ENCODE assay signal across 23 mouse cellular contexts in genomic region chr11:120565114-120565513, GRCm38 (mm10). TPM values are rescaled to one million over a fixed set of nuclear protein-coding genes. Genes with fewer than 3 reads are reported as not detected.
DNase-seq lines count a peak whose midpoint lies in the region; ATAC-seq and TF ChIP-seq lines count a peak whose summit lies in the region.
"Had no signal": no experiment of that assay in that cellular context is flagged by ENCODE, and none has a peak within 500 bp of the region (broad histone marks: within the 10 kb centered on the region; RNA-seq: fewer than 3 reads in every experiment).

No protein-coding gene starts in this region.

- no peak overlapping the region for H3K4me3 ChIP-seq in forebrain, embryonic 13.5 days
- no peak overlapping the region for H3K4me3 ChIP-seq in forebrain, embryonic 14.5 days (ENCODE audit: low read depth, low read length)
- H3K4me3 ChIP-seq in liver, postnatal 0 days (ENCODE audit: low read depth, low read length), result no peak overlapping the region
- H3K4me3 ChIP-seq in liver, embryonic 12.5 days, result no peak overlapping the region
- no peak overlapping the region for H3K4me3 ChIP-seq in ES-E14 (ENCODE audit: insufficient read depth in 1 of 2, low read depth in 1 of 2, low read length in 2 of 2, poor library complexity in 1 of 2, severe bottlenecking in 1 of 2)
- H3K4me3 ChIP-seq in embryonic fibroblast, embryonic 13.5 days (ENCODE audit: insufficient read depth, low read length), result no peak overlapping the region
- no peak overlapping the region for H3K4me3 ChIP-seq in hindbrain, embryonic 10.5 days
- H3K4me3 ChIP-seq: embryonic facial prominence, embryonic 13.5 days; forebrain, embryonic 15.5 days; heart, embryonic 10.5 days; hindbrain, embryonic 13.5 days had no signal

- TF ChIP-seq EP300 in liver, postnatal 0 days (IDR thresholded peaks at IDR 0.05; ENCODE audit: low read depth), result no peak

- WGBS in forebrain, embryonic 13.5 days, result 89% methylated on average over 9 of the region's 9 CpGs
- WGBS in forebrain, embryonic 14.5 days, result 85% methylated on average over 9 of the region's 9 CpGs
- WGBS in liver, postnatal 0 days (ENCODE audit: insufficient replicate concordance), result 84% methylated on average over 9 of the region's 9 CpGs
- WGBS in liver, embryonic 12.5 days (ENCODE audit: insufficient replicate concordance), result 86% methylated on average over 9 of the region's 9 CpGs
- WGBS in hindbrain, embryonic 10.5 days, result 87% methylated on average over 9 of the region's 9 CpGs

- peaks cover 98% of the 10 kb centered on the region for H3K36me3 ChIP-seq in forebrain, embryonic 13.5 days (ENCODE audit: poor library complexity, severe bottlenecking)
- H3K36me3 ChIP-seq in forebrain, embryonic 14.5 days (ENCODE audit: control insufficient read depth, insufficient read depth, low read length), result peaks cover 94% of the 10 kb centered on the region
- H3K36me3 ChIP-seq in liver, postnatal 0 days (replicated peaks; ENCODE audit: insufficient read depth, low read length), result peaks cover 90% of the 10 kb centered on the region
- H3K36me3 ChIP-seq in liver, embryonic 12.5 days, result peaks cover 99% of the 10 kb centered on the region
- peaks cover 75% of the 10 kb centered on the region for H3K36me3 ChIP-seq in ES-E14 (ENCODE audit: control insufficient read depth, insufficient read depth, low read length, poor library complexity, severe bottlenecking)
- peaks cover 100% of the 10 kb centered on the region for H3K36me3 ChIP-seq in hindbrain, embryonic 10.5 days

- H3K9ac ChIP-seq in forebrain, embryonic 13.5 days, result peak overlapping the region; percentile 4; the same call in 1 of the 2 replicates
- no peak overlapping the region for H3K9ac ChIP-seq in forebrain, embryonic 14.5 days (ENCODE audit: low read length)
- no peak overlapping the region for H3K9ac ChIP-seq in liver, postnatal 0 days (replicated peaks)
- H3K9ac ChIP-seq in liver, embryonic 12.5 days, result no peak overlapping the region
- no peak overlapping the region for H3K9ac ChIP-seq in ES-E14 (ENCODE audit: insufficient read depth, low read depth, low read length, poor library complexity, severe bottlenecking)
- H3K9ac ChIP-seq: embryonic facial prominence, embryonic 13.5 days; forebrain, embryonic 15.5 days had no signal

- DNase-seq in forebrain, embryonic 14.5 days (ENCODE audit: low spot score), result no peak
- DNase-seq in liver, postnatal 0 days, result no peak
- DNase-seq in ES-E14 (ENCODE audit: low read depth, low spot score), result no peak
- no peak for DNase-seq in urinary bladder, postnatal 4 days (ENCODE audit: low spot score in 2 of 2)
- no peak for DNase-seq in hindbrain, embryonic 10.5 days (ENCODE audit: low spot score)
- DNase-seq: adrenal gland, postnatal 10 days; B cell, adult 2 months; cerebellum, adult 18-20 months; cerebellum, adult 9-11 months; cerebellum, postnatal 36 days; gastrocnemius, postnatal 36 days; heart, adult 18-20 months; heart, postnatal 10 days; heart, postnatal 4 days had no signal

- no peak for TF ChIP-seq POLR2A in embryonic fibroblast, embryonic 13.5 days (IDR thresholded peaks at IDR 0.05; ENCODE audit: low read depth, low read length)

- in situ Hi-C loops in ES-E14 (cut with MboI; ENCODE audit: low sequenced_read_pairs in 2 of 2, unreplicated experiment in 2 of 2), result no loop called here

- no peaks in the 10 kb centered on the region for H3K27me3 ChIP-seq in forebrain, embryonic 13.5 days
- H3K27me3 ChIP-seq in forebrain, embryonic 14.5 days (replicated peaks; ENCODE audit: control insufficient read depth, insufficient read depth, low read length), result no peaks in the 10 kb centered on the region
- H3K27me3 ChIP-seq in liver, postnatal 0 days (ENCODE audit: insufficient read depth, low read length), result no peaks in the 10 kb centered on the region
- no peaks in the 10 kb centered on the region for H3K27me3 ChIP-seq in liver, embryonic 12.5 days (replicated peaks)
- no peaks in the 10 kb centered on the region for H3K27me3 ChIP-seq in hindbrain, embryonic 10.5 days (ENCODE audit: insufficient read depth, poor library complexity, severe bottlenecking)
- H3K27me3 ChIP-seq: embryonic facial prominence, embryonic 13.5 days; forebrain, embryonic 15.5 days; hindbrain, embryonic 13.5 days had no signal

- ATAC-seq in forebrain, embryonic 13.5 days, result no peak
- ATAC-seq in forebrain, embryonic 14.5 days, result no peak
- ATAC-seq in liver, postnatal 0 days, result no peak
- no peak for ATAC-seq in liver, embryonic 12.5 days
- ATAC-seq: CD4-positive, CD25-positive, alpha-beta regulatory T cell, adult 4 months; forebrain, embryonic 15.5 days had no signal

- no peak overlapping the region for H3K27ac ChIP-seq in forebrain, embryonic 13.5 days
- H3K27ac ChIP-seq in forebrain, embryonic 14.5 days (ENCODE audit: low read depth, low read length), result no peak overlapping the region
- no peak overlapping the region for H3K27ac ChIP-seq in liver, postnatal 0 days (ENCODE audit: low read depth)
- no peak overlapping the region for H3K27ac ChIP-seq in liver, embryonic 12.5 days
- no peak overlapping the region for H3K27ac ChIP-seq in ES-E14 (ENCODE audit: insufficient read depth, low read depth, low read length, poor library complexity, severe bottlenecking)
- H3K27ac ChIP-seq in embryonic fibroblast, embryonic 13.5 days (ENCODE audit: insufficient read depth, low read length), result no peak overlapping the region
- no peak overlapping the region for H3K27ac ChIP-seq in hindbrain, embryonic 10.5 days
- H3K27ac ChIP-seq: embryonic facial prominence, embryonic 13.5 days; forebrain, embryonic 15.5 days; heart, embryonic 10.5 days; hindbrain, embryonic 13.5 days had no signal

- H3K4me1 ChIP-seq in forebrain, embryonic 13.5 days, result no peaks in the 10 kb centered on the region
- H3K4me1 ChIP-seq in forebrain, embryonic 14.5 days (ENCODE audit: control insufficient read depth, insufficient read depth, low read length), result no peaks in the 10 kb centered on the region
- 0 out of 2 replicates have a peak, but pooled peaks cover 3% of the 10 kb centered on the region for H3K4me1 ChIP-seq in liver, postnatal 0 days (ENCODE audit: insufficient read depth)
- H3K4me1 ChIP-seq in liver, embryonic 12.5 days, result peaks cover 3% of the 10 kb centered on the region; the same call in 1 of the 2 replicates
- H3K4me1 ChIP-seq in ES-E14 (ENCODE audit: control insufficient read depth in 2 of 2, insufficient read depth in 2 of 2, low read length in 2 of 2, poor library complexity in 1 of 2), result no peaks in the 10 kb centered on the region
- H3K4me1 ChIP-seq in embryonic fibroblast, embryonic 13.5 days (ENCODE audit: control insufficient read depth, insufficient read depth, low read length), result peaks cover 3% of the 10 kb centered on the region; the same call in 1 of the 2 replicates
- H3K4me1 ChIP-seq in hindbrain, embryonic 10.5 days (replicated peaks), result no peaks in the 10 kb centered on the region
- H3K4me1 ChIP-seq: forebrain, embryonic 15.5 days; heart, embryonic 10.5 days; hindbrain, embryonic 13.5 days had no signal

- H3K4me2 ChIP-seq in forebrain, embryonic 13.5 days, result no peak overlapping the region
- H3K4me2 ChIP-seq in forebrain, embryonic 14.5 days (ENCODE audit: low read length), result no peak overlapping the region
- H3K4me2 ChIP-seq in liver, postnatal 0 days (ENCODE audit: low read depth, low read length), result no peak overlapping the region
- H3K4me2 ChIP-seq in liver, embryonic 12.5 days, result no peak overlapping the region
- H3K4me2 ChIP-seq: embryonic facial prominence, embryonic 13.5 days; forebrain, embryonic 15.5 days; hindbrain, embryonic 13.5 days had no signal

- no peaks in the 10 kb centered on the region for H3K9me3 ChIP-seq in forebrain, embryonic 13.5 days (replicated peaks)
- no peaks in the 10 kb centered on the region for H3K9me3 ChIP-seq in forebrain, embryonic 14.5 days (replicated peaks; ENCODE audit: control insufficient read depth, low read length)
- no peaks in the 10 kb centered on the region for H3K9me3 ChIP-seq in liver, postnatal 0 days (ENCODE audit: low read length)
- H3K9me3 ChIP-seq in liver, embryonic 12.5 days (replicated peaks), result no peaks in the 10 kb centered on the region
- H3K9me3 ChIP-seq in ES-E14 (ENCODE audit: control insufficient read depth, insufficient read depth, low read depth, low read length), result no peaks in the 10 kb centered on the region
- H3K9me3 ChIP-seq in hindbrain, embryonic 10.5 days, result no peaks in the 10 kb centered on the region
- H3K9me3 ChIP-seq: embryonic facial prominence, embryonic 13.5 days; forebrain, embryonic 15.5 days; heart, embryonic 10.5 days; hindbrain, embryonic 13.5 days had no signal

- 0 out of 2 replicates have a peak, but pooled peaks have one; percentile 3 for TF ChIP-seq CTCF in liver, postnatal 0 days (IDR thresholded peaks at IDR 0.05; ENCODE audit: low read depth)
- TF ChIP-seq CTCF in embryonic fibroblast, embryonic 13.5 days (IDR thresholded peaks at IDR 0.05; ENCODE audit: borderline replicate concordance, insufficient read depth, low read length), result peak; percentile 54; the same call in 1 of the 2 replicates

RNA-seq across cellular contexts. Expression of gene P4hb, which starts 7.9 kb away (rescaled TPM):
- 253 and 286 TPM in 2 replicates for polyA plus RNA-seq in forebrain, embryonic 13.5 days (2015; fragmentation: Nextera tagmentation; extraction: Ambion mirVana)
- 325 and 332 TPM in 2 replicates for polyA plus RNA-seq in forebrain, embryonic 14.5 days (2014; fragmentation: Nextera tagmentation; extraction: Ambion mirVana)
- polyA plus RNA-seq in liver, postnatal 0 days (2015; fragmentation: Nextera tagmentation; extraction: Ambion mirVana), result 683 and 697 TPM in 2 replicates
- 443 and 468 TPM in 2 replicates for polyA plus RNA-seq in liver, embryonic 12.5 days (2016; fragmentation: Nextera tagmentation; extraction: Ambion mirVana)
- total RNA-seq in ES-E14 (2012; rRNA removed), result 904 and 977 TPM in 2 replicates
- 846 and 907 TPM in 2 replicates for polyA plus RNA-seq in embryonic fibroblast, embryonic 13.5 days (2011; ENCODE audit: insufficient read length, low read depth, missing spikeins)
- polyA plus RNA-seq in hindbrain, embryonic 10.5 days (2016; fragmentation: Nextera tagmentation; extraction: Ambion mirVana), result 519 and 570 TPM in 2 replicates

RNA-seq across cellular contexts. Expression of gene Ppp1r27, which starts 14.2 kb away (rescaled TPM):
- not detected in 2 replicates for polyA plus RNA-seq in forebrain, embryonic 13.5 days (2015; fragmentation: Nextera tagmentation; extraction: Ambion mirVana)
- not detected in 2 replicates for polyA plus RNA-seq in forebrain, embryonic 14.5 days (2014; fragmentation: Nextera tagmentation; extraction: Ambion mirVana)
- 0.19 and 1.5 TPM in 2 replicates for polyA plus RNA-seq in liver, postnatal 0 days (2015; fragmentation: Nextera tagmentation; extraction: Ambion mirVana)
- polyA plus RNA-seq in liver, embryonic 12.5 days (2016; fragmentation: Nextera tagmentation; extraction: Ambion mirVana), result not detected in 2 replicates
- not detected in 2 replicates for total RNA-seq in ES-E14 (2012; rRNA removed)
- polyA plus RNA-seq in embryonic fibroblast, embryonic 13.5 days (2011; ENCODE audit: insufficient read length, low read depth, missing spikeins), result not detected in 2 replicates
- 0.27 TPM in 1 of 2 replicates, not detected in the other for polyA plus RNA-seq in hindbrain, embryonic 10.5 days (2016; fragmentation: Nextera tagmentation; extraction: Ambion mirVana)
- polyA plus RNA-seq: CD4-positive, CD25-positive, alpha-beta regulatory T cell, adult 4 months; embryonic facial prominence, embryonic 13.5 days; heart, embryonic 10.5 days; heart, embryonic 14.5 days; hindbrain, embryonic 13.5 days had no signal

RNA-seq across cellular contexts. Expression of gene Mcrip1, which starts 15.6 kb away (rescaled TPM):
- 228 and 240 TPM in 2 replicates for polyA plus RNA-seq in forebrain, embryonic 13.5 days (2015; fragmentation: Nextera tagmentation; extraction: Ambion mirVana)
- 291 and 313 TPM in 2 replicates for polyA plus RNA-seq in forebrain, embryonic 14.5 days (2014; fragmentation: Nextera tagmentation; extraction: Ambion mirVana)
- 59.2 and 61.0 TPM in 2 replicates for polyA plus RNA-seq in liver, postnatal 0 days (2015; fragmentation: Nextera tagmentation; extraction: Ambion mirVana)
- polyA plus RNA-seq in liver, embryonic 12.5 days (2016; fragmentation: Nextera tagmentation; extraction: Ambion mirVana), result 60.4 and 61.8 TPM in 2 replicates
- 18.9 and 20.2 TPM in 2 replicates for total RNA-seq in ES-E14 (2012; rRNA removed)
- polyA plus RNA-seq in embryonic fibroblast, embryonic 13.5 days (2011; ENCODE audit: insufficient read length, low read depth, missing spikeins), result 65.4 and 90.1 TPM in 2 replicates
- 219 and 261 TPM in 2 replicates for polyA plus RNA-seq in hindbrain, embryonic 10.5 days (2016; fragmentation: Nextera tagmentation; extraction: Ambion mirVana)

RNA-seq across cellular contexts. Expression of gene Arhgdia, which starts 16.3 kb away (rescaled TPM):
- polyA plus RNA-seq in forebrain, embryonic 13.5 days (2015; fragmentation: Nextera tagmentation; extraction: Ambion mirVana), result 462 and 508 TPM in 2 replicates
- polyA plus RNA-seq in forebrain, embryonic 14.5 days (2014; fragmentation: Nextera tagmentation; extraction: Ambion mirVana), result 449 and 481 TPM in 2 replicates
- polyA plus RNA-seq in liver, postnatal 0 days (2015; fragmentation: Nextera tagmentation; extraction: Ambion mirVana), result 148 and 156 TPM in 2 replicates
- polyA plus RNA-seq in liver, embryonic 12.5 days (2016; fragmentation: Nextera tagmentation; extraction: Ambion mirVana), result 337 and 356 TPM in 2 replicates
- 161 and 253 TPM in 2 replicates for total RNA-seq in ES-E14 (2012; rRNA removed)
- polyA plus RNA-seq in embryonic fibroblast, embryonic 13.5 days (2011; ENCODE audit: insufficient read length, low read depth, missing spikeins), result 500 and 534 TPM in 2 replicates
- polyA plus RNA-seq in hindbrain, embryonic 10.5 days (2016; fragmentation: Nextera tagmentation; extraction: Ambion mirVana), result 799 and 820 TPM in 2 replicates

RNA-seq across cellular contexts. Expression of gene Alyref, which starts 33.1 kb away (rescaled TPM):
- polyA plus RNA-seq in forebrain, embryonic 13.5 days (2015; fragmentation: Nextera tagmentation; extraction: Ambion mirVana), result 420 and 488 TPM in 2 replicates
- 318 and 352 TPM in 2 replicates for polyA plus RNA-seq in forebrain, embryonic 14.5 days (2014; fragmentation: Nextera tagmentation; extraction: Ambion mirVana)
- polyA plus RNA-seq in liver, postnatal 0 days (2015; fragmentation: Nextera tagmentation; extraction: Ambion mirVana), result 162 and 168 TPM in 2 replicates
- 542 and 545 TPM in 2 replicates for polyA plus RNA-seq in liver, embryonic 12.5 days (2016; fragmentation: Nextera tagmentation; extraction: Ambion mirVana)
- total RNA-seq in ES-E14 (2012; rRNA removed), result 300 and 397 TPM in 2 replicates
- polyA plus RNA-seq in embryonic fibroblast, embryonic 13.5 days (2011; ENCODE audit: insufficient read length, low read depth, missing spikeins), result 112 and 150 TPM in 2 replicates
- polyA plus RNA-seq in hindbrain, embryonic 10.5 days (2016; fragmentation: Nextera tagmentation; extraction: Ambion mirVana), result 607 and 643 TPM in 2 replicates
